Mouse (Mus musculus): Measurements from ENCODE around the gene Rhbg. TPM values are rescaled to one million over a fixed set of nuclear protein-coding genes. Genes with fewer than 3 reads are reported as not detected.

The Rhbg gene
- total and polyA plus RNA-seq, 3 experiments = not detected

- Histone ChIP-seq H3K27ac (ENCODE audit: control insufficient read depth, low read depth, low read length) (no peak overlapping the region), H3K27me3 (ENCODE audit: control insufficient read depth in 1 of 2, insufficient read depth in 2 of 2, low read length in 2 of 2) (peaks cover 7 to 9% of the 10 kb centered on the region in 2 experiments), H3K36me3 (ENCODE audit: control insufficient read depth in 1 of 2, insufficient read depth in 2 of 2, low read length in 2 of 2) (peaks cover 0 to 9% of the 10 kb centered on the region in 2 experiments; a peak in 2 of 4 replicates), H3K9ac (ENCODE audit: control insufficient read depth, low read depth, low read length, poor library complexity, severe bottlenecking) (no peak overlapping the region), H3K4me3 (ENCODE audit: control insufficient read depth in 1 of 2, insufficient read depth in 1 of 2, low read depth in 2 of 2, low read length in 2 of 2) (no peak overlapping the region), H3K79me2 (ENCODE audit: control insufficient read depth, insufficient read depth, low read length, poor library complexity) (no peaks in the 10 kb centered on the region), H3K4me1 (ENCODE audit: control insufficient read depth in 1 of 2, insufficient read depth in 2 of 2, low read length in 2 of 2) (peaks cover 2 to 13% of the 10 kb centered on the region in 2 experiments; a peak in 3 of 4 replicates), H3K9me3 (replicated peaks; ENCODE audit: insufficient read depth, low read length) (no peaks in the 10 kb centered on the region)
- TF ChIP-seq UBTF (IDR thresholded peaks at IDR 0.05; ENCODE audit: borderline replicate concordance, insufficient read depth, low read depth, low read length) (no peak), TBP (IDR thresholded peaks at IDR 0.05; ENCODE audit: low read depth, low read length) (no peak), ETS1 (IDR thresholded peaks at IDR 0.05; ENCODE audit: low read depth, low read length) (no peak), JUND (IDR thresholded peaks at IDR 0.05; ENCODE audit: low read depth, low read length) (no peak)
- no peak for DNase-seq (ENCODE audit: low read depth, low spot score)
Observed at GRCm38 (mm10) chr3:88212356-88212755, 42.2 kb downstream of the Rhbg start.

- TF ChIP-seq ZKSCAN1 (IDR thresholded peaks at IDR 0.05; ENCODE audit: low read depth, low read length) (no peak), MAFK (IDR thresholded peaks at IDR 0.05; ENCODE audit: borderline replicate concordance, low read depth, low read length) (no peak), GABPA (IDR thresholded peaks at IDR 0.05; ENCODE audit: low read depth, low read length) (no peak), ELF1 (IDR thresholded peaks at IDR 0.05; ENCODE audit: low read depth, low read length) (no peak), CHD2 (IDR thresholded peaks at IDR 0.05; ENCODE audit: low read length) (no peak), POLR2AphosphoS2 (IDR thresholded peaks at IDR 0.05; ENCODE audit: low read length) (no peak), MEF2A (IDR thresholded peaks at IDR 0.05; ENCODE audit: extremely low read depth, insufficient replicate concordance, low read depth, low read length, poor library complexity, severe bottlenecking) (no peak), ZMIZ1 (IDR thresholded peaks at IDR 0.05; ENCODE audit: low read depth, low read length) (no peak), MYC (IDR thresholded peaks at IDR 0.05; ENCODE audit: low read depth, low read length) (no peak), GATA1 (IDR thresholded peaks at IDR 0.05; ENCODE audit: low read depth, low read length) (no peak), JUND (IDR thresholded peaks at IDR 0.05; ENCODE audit: low read depth, low read length) (no peak), RAD21 (IDR thresholded peaks at IDR 0.05; ENCODE audit: low read depth, low read length) (no peak), BHLHE40 (IDR thresholded peaks at IDR 0.05; ENCODE audit: borderline replicate concordance, low read depth, low read length) (no peak), NRF1 (IDR thresholded peaks at IDR 0.05; ENCODE audit: insufficient read depth, low read depth, low read length, poor library complexity, severe bottlenecking) (no peak), EP300 (IDR thresholded peaks at IDR 0.05; ENCODE audit: low read depth in 1 of 2, low read length in 2 of 2) (no peak), USF1 (IDR thresholded peaks at IDR 0.05; ENCODE audit: low read depth, low read length) (no peak), KAT2A (conservative IDR thresholded peaks at IDR 0.05; ENCODE audit: low read depth, low read length) (no peak)
- no peak overlapping the region for H3K27ac ChIP-seq (ENCODE audit: control insufficient read depth, low read depth, low read length)
- H3K4me3 ChIP-seq (ENCODE audit: control insufficient read depth in 1 of 2, insufficient read depth in 1 of 2, low read depth in 2 of 2, low read length in 2 of 2) = no peak overlapping the region
- DNase-seq (ENCODE audit: low read depth, low spot score) = no peak
- no peak overlapping the region for H3K9ac ChIP-seq (ENCODE audit: control insufficient read depth, low read depth, low read length, poor library complexity, severe bottlenecking)
- H3K79me2 ChIP-seq (ENCODE audit: control insufficient read depth, insufficient read depth, low read length, poor library complexity) = no peaks in the 10 kb centered on the region
- H3K9me3 ChIP-seq (replicated peaks; ENCODE audit: insufficient read depth, low read length) = no peaks in the 10 kb centered on the region
- H3K36me3 ChIP-seq (ENCODE audit: control insufficient read depth in 1 of 2, insufficient read depth in 2 of 2, low read length in 2 of 2) = peaks cover 0 to 9% of the 10 kb centered on the region in 2 experiments; a peak in 2 of 4 replicates
- H3K4me1 ChIP-seq (ENCODE audit: control insufficient read depth in 1 of 2, insufficient read depth in 2 of 2, low read length in 2 of 2) = peaks cover 2 to 13% of the 10 kb centered on the region in 2 experiments; a peak in 3 of 4 replicates
- peaks cover 7 to 10% of the 10 kb centered on the region in 2 experiments for H3K27me3 ChIP-seq (ENCODE audit: control insufficient read depth in 1 of 2, insufficient read depth in 2 of 2, low read length in 2 of 2)
Observed at GRCm38 (mm10) chr3:88210918-88211317, 43.6 kb downstream of the Rhbg start.

All from MEL (cell line).